Mouse (Mus musculus): ENCODE measurements at regions not wholly inside any gene's neighbourhood (a gene's known extent, or its start where the extent isn't known, plus 50 kb on each side); places are given as distances from the start of the nearest gene placed in this dataset.
A peak's percentile ranks its signal among the peaks of the same experiment; 100 is the strongest.

DNA sequence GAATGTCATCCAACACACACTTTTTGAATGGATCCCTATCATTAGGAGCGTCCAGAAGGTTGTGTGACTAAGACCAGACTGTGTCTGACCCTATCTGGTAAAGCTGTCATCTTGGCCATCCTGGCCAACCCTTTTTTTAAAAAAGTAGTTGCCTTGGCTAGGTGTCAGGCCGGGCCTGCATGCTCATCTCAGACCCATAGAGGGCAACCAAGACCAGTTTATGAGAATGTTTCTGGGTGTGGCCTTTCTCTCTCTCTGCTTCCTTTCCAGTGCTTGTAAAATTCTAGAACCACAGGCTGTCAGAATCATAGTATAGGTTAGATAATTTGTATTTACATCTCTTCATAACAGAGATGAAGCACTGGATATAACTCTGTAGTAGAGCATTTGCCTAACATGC is 62.8 kb upstream of the Las1l start:
- intact Hi-C loops (cut with DNase I; ENCODE audit: low total_unique reads): loop anchor here (5.0 kb wide), 1 partner anchor 143 kb away; no protein-coding TSS in a partner anchor
- peak; percentile 58 for DNase-seq

DNA sequence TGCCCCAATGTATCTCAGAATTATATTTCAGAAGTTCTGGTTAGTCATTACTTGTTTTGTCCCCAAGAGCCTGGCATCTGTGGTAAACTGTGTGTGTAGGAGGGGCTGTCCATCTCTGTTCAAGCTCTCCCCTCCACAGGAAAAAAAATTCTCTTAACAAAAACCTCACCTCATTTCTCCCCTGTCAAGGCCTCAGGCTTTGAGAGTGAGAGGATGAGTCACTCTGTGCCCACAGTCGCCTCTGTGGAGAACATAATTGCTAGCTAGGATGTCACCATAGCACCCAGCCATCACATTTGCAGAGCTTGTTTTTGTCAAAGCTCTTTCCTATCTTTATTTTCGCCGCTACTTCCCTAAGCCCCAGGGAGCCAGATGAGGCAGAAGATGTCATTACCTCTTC is 63.6 kb upstream of the Las1l start:
- no peak for DNase-seq
- intact Hi-C loops (cut with DNase I; ENCODE audit: low total_unique reads): loop anchor here (5.0 kb wide), 1 partner anchor 162 kb away; no protein-coding TSS in a partner anchor

DNA sequence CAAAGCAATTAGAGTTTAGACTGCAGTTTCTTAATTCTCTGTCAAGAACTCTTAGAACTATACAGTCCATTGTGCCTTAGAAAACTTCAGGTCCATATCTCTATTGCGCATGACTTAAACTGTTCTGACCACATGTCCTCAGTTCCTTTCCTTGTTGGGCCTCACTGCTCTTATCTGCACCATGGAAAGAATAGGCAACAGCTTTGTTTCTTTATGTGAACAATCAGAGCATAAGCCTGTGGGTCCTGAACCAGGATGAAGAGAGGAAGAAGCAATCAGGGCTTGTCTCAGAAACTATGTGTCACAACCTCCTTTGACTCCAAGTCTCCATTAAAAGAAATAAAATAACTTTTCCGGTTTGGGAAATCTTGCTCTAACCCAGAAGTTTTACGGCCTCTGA is 68.6 kb upstream of the Las1l start:
- intact Hi-C loops (cut with DNase I; ENCODE audit: low total_unique reads): no loop called here
- no peak for DNase-seq

DNA sequence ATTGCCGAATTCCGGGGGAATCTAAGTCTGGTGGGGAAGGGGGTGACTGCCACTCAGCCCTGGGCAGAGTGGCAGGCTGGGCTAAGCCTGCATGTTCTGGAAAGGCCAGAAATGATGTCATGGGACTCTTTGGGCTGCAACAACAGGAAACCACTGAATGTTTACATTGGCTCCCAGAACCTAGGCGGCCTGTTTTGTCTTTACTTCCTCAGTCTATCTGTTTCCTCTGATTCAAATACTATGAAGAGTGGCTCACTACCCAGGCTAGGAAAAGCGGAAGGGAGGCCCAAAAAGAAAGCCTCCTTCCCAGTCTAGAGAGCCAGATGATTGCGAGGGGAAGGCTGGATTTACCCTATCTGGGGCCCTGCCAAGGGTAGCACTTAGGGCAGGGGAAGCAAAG is 69.1 kb upstream of the Las1l start:
- DNase-seq: peak; percentile 4
- intact Hi-C loops (cut with DNase I; ENCODE audit: low total_unique reads): no loop called here

GRCm38 (mm10) chrX:96031591-96031990 is 64.3 kb upstream of the Msn start:
- DNase-seq: no peak
- intact Hi-C loops (cut with DNase I; ENCODE audit: low total_unique reads): no loop called here

DNA sequence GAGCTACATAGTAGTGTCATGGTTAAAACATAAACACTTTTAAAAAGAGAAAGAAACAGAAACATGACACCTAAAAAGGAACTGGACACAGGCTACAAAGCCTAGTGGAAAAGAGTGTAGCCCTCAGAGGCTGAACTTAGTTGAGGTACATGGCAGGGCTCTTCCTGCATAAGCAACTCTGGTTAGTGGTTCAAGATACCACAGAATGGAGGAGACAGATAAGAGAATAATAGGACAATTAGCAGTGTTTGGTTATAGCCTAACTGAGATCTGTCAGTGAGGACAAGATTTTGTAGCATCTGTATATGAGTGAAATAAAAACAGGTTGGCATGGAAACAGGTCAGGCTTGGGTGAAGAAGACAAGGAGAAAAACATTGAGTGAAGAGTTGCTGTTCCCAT is 60.5 kb upstream of the Msn start:
- DNase-seq: no peak
- intact Hi-C loops (cut with DNase I; ENCODE audit: low total_unique reads): no loop called here

DNA sequence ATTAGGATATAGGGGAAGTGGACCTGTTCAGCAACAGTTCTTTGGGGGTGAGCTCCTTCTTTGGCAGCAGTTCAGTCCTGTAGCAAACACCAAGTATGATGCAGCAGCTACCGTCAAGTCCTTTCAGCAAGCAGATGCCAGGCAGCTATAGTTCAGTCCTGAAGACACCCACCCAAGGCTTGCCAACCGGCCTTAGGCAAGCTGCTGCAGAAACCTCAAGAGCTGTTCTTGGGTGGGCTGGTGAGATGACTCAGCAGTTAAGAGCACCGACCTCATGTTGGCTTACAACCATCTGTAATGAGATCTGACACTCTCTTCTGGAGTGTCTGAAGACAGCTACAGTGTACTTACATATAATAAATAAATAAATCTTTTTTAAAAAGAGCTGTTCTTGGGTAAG is 53.6 kb upstream of the Msn start:
- no peak for DNase-seq
- intact Hi-C loops (cut with DNase I; ENCODE audit: low total_unique reads): no loop called here
